Mouse (Mus musculus) heart, postnatal 0 days (tissue): Measurements from ENCODE around the gene Sugt1.

ENCODE experiments used
- CTCF ChIP-seq: IDR thresholded peaks from 2 replicates; pipeline ENCODE4 v1.5.1; 2016; ENCODE audit warnings: antibody characterized with exemption, control low read depth, low read depth
- EP300 ChIP-seq: IDR thresholded peaks from 2 replicates; pipeline ENCODE4 v1.6.1; 2016; ENCODE audit warnings: antibody characterized with exemption, low read depth

- TF ChIP-seq CTCF = peak; percentile 66
- TF ChIP-seq EP300 = no peak
Observed at GRCm38 (mm10) chr14:79617121-79617828, 29.8 kb downstream of the Sugt1 start.
